Mouse (Mus musculus): ENCODE results near the gene Olfr699.
"Not testable (repeated sequence)": the region's sequence is repeated elsewhere in the genome, so short reads cannot be mapped to it uniquely, and the experiment has no call there.

Gene Olfr699

DNA sequence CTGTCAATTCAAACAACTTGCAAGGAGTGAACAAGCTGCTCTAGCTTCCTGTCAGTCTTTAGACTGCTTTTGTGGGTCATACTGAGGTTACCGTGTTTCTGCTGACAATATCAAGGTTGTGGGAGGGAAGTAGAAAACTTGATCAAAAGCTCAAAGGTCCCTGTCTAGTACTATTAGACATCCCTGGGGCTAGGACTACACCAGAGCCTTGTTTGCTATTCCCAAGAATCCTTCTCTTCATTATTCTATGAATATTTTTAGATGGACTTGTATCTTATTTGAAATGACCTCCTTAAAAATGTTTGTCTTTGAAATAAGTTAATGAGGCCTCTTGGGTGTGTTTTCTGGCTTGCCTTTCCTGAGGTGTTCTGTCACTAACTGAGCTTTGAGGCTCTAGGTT lies at the start of gene Olfr699:
TSS of gene Olfr699 (minus strand) at position 101 of the 400 bp plus-strand sequence.
- DNase-seq (ENCODE audit: low read depth, low spot score) = no peak

DNA sequence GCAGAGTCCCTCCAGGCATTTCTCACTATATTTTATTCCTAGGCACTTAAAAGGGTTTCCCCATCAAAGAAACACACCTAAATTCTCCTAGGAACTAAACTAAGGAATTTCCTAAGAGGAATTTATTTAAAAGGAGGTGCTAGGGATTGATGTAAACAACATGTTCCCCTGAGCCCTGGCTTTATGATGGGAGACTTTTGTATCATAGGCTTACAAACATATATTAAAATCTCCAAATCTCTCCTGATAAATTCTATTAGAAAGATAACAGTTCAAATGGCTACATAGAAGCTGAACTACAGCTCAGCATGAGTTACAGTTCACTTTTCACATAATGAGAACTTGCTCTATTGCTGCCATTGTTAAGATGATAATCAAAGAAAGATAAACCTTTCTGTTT lies 40.8 kb upstream of the Olfr699 start, which contains the start of gene Olfr702:
TSS of gene Olfr702 (minus strand) at position 101 of the 400 bp plus-strand sequence.
- no peak for DNase-seq (ENCODE audit: low read depth, low spot score)

DNA sequence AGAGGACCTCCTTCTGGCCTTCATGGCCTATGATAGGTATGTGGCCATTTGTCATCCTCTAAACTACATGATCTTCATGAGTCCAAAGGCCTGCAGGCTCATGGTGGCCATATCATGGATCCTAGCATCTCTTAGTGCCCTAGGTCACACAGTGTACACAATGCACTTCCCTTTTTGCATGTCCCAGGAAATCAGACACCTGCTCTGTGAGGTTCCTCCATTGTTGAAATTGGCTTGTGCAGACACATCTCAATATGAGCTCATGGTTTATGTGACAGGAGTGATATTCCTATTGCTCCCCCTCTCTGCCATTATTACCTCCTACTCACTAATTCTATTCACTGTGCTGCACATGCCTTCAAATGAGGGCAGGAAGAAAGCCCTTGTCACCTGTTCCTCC lies 25.4 kb upstream of the Olfr699 start:
- DNase-seq (ENCODE audit: low read depth, low spot score) = no peak

DNA sequence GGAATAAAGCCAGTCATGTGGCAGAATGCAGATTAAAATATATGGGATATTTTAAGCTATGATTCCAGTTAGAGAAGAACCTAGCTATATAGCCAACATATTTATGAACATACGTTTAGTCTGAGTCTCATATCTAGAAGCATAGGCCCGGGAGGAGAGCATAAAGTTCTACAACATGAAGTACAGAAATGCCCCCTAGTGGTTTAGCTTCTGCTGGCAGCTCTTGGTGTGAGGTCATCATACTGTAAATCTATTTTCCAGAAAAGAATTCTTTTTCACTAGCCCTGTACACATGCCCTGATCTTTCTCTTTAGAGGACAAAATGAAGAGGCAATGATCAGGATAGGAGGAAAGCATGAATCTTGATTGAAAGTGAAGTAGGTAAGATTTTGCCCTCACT lies 22.8 kb upstream of the Olfr699 start:
- DNase-seq (ENCODE audit: low read depth, low spot score) = peak; percentile 0

DNA sequence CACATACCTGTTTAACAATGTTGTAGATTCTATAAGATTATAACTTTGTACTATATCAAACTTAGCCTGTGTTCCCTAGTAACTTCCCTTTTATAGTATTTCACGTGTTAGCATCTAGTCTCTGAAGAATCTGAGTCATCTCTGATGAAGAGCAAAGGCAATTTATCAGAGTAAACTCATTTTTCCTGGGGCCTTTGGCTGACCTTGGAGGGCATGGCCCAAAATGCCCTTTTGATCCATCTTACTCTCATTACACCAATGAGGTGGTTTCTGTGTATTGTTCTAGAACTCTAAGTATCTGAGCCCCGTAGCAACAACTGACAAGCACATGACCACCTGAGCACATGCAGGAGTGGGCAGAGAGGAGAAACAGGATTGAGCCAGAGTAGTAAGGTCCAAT lies 20.8 kb upstream of the Olfr699 start, which contains the start of gene Olfr701:
TSS of gene Olfr701 (plus strand) at position 301 of the 400 bp plus-strand sequence.
- DNase-seq (ENCODE audit: low read depth, low spot score) = no peak

DNA sequence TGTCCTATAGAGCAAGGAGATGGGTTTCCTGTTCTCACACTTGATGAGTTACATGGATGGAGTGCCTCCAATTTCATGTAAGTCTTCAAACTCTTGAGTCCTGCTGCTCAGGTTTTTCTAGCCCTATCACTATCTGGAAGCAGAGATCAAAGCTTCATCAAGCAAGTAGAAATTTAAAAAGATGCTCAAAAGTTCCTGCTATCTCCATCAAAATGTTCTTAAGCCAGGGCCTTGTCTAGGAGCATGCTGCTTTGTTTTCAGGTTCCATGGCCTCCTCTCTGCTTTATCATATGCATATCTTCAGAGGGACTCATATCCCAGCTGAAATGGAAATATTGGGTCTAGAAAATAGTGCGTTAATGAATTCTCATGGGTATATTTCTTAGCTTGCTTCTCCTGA lies 15.7 kb upstream of the Olfr699 start, which contains the start of gene Olfr700:
TSS of gene Olfr700 (minus strand) at position 101 of the 400 bp plus-strand sequence.
- no peak for DNase-seq (ENCODE audit: low read depth, low spot score)

DNA sequence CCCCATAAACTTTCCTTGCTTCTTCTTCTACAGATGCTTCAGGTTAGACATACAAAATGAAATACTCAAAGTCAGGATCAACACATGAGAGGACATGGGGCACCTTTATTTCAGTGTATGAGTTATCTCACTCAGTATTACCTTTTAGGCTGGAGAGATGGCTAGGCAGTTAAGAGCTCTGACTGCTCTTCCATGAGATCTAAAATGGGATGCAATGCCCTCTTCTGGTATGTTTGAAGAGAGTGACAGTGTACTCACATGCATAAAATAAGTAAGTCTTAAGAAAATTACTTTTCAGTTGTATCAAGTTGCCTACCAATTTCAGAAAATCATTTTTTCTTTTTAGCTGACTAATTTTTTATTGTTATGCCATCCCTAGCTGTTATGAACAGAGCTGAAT lies 4.7 kb downstream of the Olfr699 start:
- no peak for DNase-seq (ENCODE audit: low read depth, low spot score)

DNA sequence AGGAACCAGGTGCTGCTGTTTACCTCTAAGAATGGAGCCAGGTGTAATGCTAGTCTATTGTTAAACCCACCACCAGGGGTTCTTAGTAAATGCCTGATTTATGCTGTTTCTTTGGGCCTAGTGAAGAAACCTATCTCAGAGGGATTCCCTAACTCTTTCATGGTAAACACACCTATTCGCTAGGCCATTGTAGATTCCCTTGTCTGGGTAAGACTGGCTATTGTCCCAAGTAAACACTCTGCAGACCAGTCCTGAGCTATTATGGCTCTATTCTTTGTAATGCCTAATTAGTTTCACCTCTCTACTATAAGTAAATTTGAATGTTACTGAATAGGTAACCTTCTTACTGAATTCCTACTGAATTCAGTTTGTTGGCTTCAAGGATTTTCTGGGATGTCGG lies 32.0 kb downstream of the Olfr699 start:
- not testable (repeated sequence) for DNase-seq (ENCODE audit: low read depth, low spot score)

DNA sequence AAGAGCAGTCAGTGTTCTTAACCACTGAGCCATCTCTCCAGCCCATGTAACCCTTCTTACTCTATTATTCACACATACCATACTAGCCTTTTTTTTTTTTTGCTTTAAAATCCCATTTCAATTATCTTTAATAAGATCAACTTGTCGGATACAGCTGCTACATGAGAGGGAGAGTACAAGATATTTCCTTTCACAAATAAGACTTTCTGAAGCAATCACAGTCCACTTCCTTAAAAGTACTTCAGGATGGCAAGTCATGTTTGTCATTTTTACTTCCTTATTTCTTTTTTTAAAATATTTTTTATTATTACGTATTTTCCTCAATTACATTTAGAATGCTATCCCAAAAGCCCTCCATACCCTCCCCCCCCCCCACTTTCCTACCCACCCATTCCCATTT lies 34.2 kb downstream of the Olfr699 start:
- no peak for DNase-seq (ENCODE audit: low read depth, low spot score)

DNA sequence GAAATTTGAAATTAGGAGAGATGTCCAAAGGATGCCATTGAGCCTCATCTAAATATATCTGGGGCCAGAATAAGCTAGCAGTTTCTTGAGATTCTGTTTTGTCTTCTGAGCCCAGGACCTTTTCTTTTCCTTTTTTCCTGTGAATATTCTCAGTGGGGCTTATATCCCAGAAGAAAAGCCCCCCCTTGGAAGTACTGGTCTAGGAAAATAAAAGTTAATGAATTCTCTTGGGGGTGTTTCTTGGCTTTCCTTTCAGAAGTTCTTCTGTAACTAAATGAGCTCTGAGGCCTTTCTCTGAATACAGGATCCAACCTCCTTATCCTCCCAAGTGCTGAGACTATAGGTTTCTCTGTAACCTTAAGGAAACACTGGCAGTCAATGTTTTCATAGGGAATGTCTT lies 37.7 kb downstream of the Olfr699 start, which contains the start of gene Olfr698:
TSS of gene Olfr698 (minus strand) at position 101 of the 400 bp plus-strand sequence.
- no peak for DNase-seq (ENCODE audit: low read depth, low spot score)

DNA sequence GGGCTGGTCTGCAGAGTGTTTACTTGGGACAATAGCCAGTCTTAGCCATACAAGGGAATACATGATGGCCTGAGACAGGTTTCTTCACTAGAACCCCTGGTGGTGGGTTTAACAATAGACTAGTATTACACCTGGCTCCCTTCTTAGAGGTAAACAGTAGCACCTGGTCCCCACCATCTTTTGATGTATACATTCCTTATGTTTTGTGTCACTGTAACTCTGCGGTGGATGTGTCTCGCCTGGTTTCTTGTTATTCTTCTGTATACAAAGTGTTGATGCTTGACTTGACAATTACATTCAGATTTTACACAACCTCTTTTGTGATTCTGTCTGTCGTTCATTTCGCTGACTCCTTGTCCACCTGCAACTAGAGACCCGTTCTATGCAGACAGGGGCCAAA lies 47.2 kb downstream of the Olfr699 start:
- DNase-seq (ENCODE audit: low read depth, low spot score) = no peak

DNA sequence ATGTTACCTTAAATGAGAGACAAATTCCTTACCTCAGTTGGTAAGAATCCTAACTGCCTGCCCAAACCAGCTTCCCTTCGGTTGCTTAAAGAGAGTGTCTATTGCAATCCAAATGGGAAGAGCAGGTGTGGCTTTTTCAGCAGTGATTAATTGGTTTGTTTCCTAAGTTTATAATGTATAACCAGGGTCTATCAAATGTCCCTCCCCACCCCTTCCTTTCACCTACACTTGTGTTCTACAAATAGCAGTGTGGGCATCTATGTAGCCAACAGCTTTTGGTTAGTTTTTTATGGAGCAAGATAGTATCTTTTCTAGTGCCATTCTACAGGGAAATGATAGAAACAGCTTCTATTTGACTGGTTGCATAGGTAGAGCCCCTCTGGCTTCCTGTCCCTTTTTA lies 50.7 kb downstream of the Olfr699 start, which contains the start of gene Olfr697:
TSS of gene Olfr697 (minus strand) at position 101 of the 400 bp plus-strand sequence.
- DNase-seq (ENCODE audit: low read depth, low spot score) = no peak
